In the genomic region with DNA sequence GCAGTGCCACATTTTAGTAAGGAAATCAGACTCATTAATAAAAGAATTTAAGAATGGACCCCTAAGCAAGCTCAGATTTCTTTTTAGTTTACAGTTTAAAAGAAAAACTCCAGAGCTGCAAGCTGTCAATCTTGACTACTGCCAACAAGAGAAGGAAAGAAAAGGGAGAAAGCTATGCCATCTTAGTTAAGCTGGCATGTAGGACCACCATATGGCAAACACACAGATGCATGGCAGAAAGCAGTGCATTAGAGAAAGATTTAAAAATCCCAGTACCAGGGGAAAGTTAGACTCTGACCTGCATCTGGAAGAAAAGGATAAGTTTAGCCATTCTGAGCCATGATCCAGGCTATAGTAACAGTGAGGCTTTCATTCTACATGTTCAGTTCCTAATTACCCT, we compare ENCODE assay signal across 18 mouse cellular contexts.
DNase-seq lines count a peak whose midpoint lies in the region; ATAC-seq and TF ChIP-seq lines count a peak whose summit lies in the region.
"Had no signal": no experiment of that assay in that cellular context is flagged by ENCODE, and none has a peak within 500 bp of the region (broad histone marks: within the 10 kb centered on the region; RNA-seq: fewer than 3 reads in every experiment).

No protein-coding gene starts in this region.

- peak; percentile 49 for DNase-seq in forebrain, embryonic 14.5 days (ENCODE audit: low spot score)
- DNase-seq in brain, embryonic 14.5 days (ENCODE audit: low read depth): peak; percentile 57
- peak; percentile 10 for DNase-seq in brain, embryonic 18.5 days (ENCODE audit: low read depth, low spot score)
- peak; percentile 32 for DNase-seq in forebrain, postnatal 0 days
- no peak for DNase-seq in kidney, postnatal 25 days
- no peak for DNase-seq in heart, adult 9 months (ENCODE audit: low spot score in 2 of 2)
- DNase-seq: adrenal gland, adult 2 months; adrenal gland, postnatal 10 days; adrenal gland, postnatal 25 days; cerebellum, adult 11 months; cerebellum, adult 18-20 months; cerebellum, adult 8-10 months; cerebellum, adult 9-11 months; cerebellum, postnatal 14 days; cerebellum, postnatal 36 days had no signal

- H3K27ac ChIP-seq in forebrain, embryonic 14.5 days (ENCODE audit: low read depth, low read length): no peak overlapping the region
- no peak overlapping the region for H3K27ac ChIP-seq in forebrain, embryonic 12.5 days
- H3K27ac ChIP-seq in forebrain, postnatal 0 days (ENCODE audit: low read depth, low read length): no peak overlapping the region
- H3K27ac ChIP-seq: embryonic facial prominence, embryonic 10.5 days; embryonic facial prominence, embryonic 12.5 days had no signal

- H3K27me3 ChIP-seq in forebrain, embryonic 14.5 days (replicated peaks; ENCODE audit: control insufficient read depth, insufficient read depth, low read length): no peaks in the 10 kb centered on the region
- no peaks in the 10 kb centered on the region for H3K27me3 ChIP-seq in forebrain, embryonic 12.5 days
- no peaks in the 10 kb centered on the region for H3K27me3 ChIP-seq in forebrain, postnatal 0 days (ENCODE audit: insufficient read depth, low read length)
- H3K27me3 ChIP-seq: embryonic facial prominence, embryonic 12.5 days had no signal

- no peak overlapping the region for H3K4me3 ChIP-seq in forebrain, embryonic 14.5 days (ENCODE audit: low read depth, low read length)
- H3K4me3 ChIP-seq in forebrain, embryonic 12.5 days (replicated peaks): no peak overlapping the region
- H3K4me3 ChIP-seq in forebrain, postnatal 0 days (ENCODE audit: low read depth, low read length): no peak overlapping the region
- H3K4me3 ChIP-seq: embryonic facial prominence, embryonic 10.5 days; embryonic facial prominence, embryonic 12.5 days had no signal

- TF ChIP-seq POLR2A in brain, embryonic 14.5 days (IDR thresholded peaks at IDR 0.05; ENCODE audit: borderline replicate concordance, extremely low read depth, insufficient read depth, insufficient read length, poor library complexity, severe bottlenecking): no peak

- H3K9me3 ChIP-seq in forebrain, embryonic 14.5 days (replicated peaks; ENCODE audit: control insufficient read depth, low read length): 0 out of 2 replicates have a peak, but pooled peaks cover 11% of the 10 kb centered on the region
- no peaks in the 10 kb centered on the region for H3K9me3 ChIP-seq in forebrain, embryonic 12.5 days
- no peaks in the 10 kb centered on the region for H3K9me3 ChIP-seq in forebrain, postnatal 0 days (ENCODE audit: low read length)

- no peak for TF ChIP-seq CTCF in brain, embryonic 14.5 days (IDR thresholded peaks at IDR 0.05; ENCODE audit: borderline replicate concordance, extremely low read depth, insufficient read depth, insufficient read length)
- no peak for TF ChIP-seq CTCF in forebrain, postnatal 0 days (IDR thresholded peaks at IDR 0.05; ENCODE audit: low read depth)

- no peak overlapping the region for H3K9ac ChIP-seq in forebrain, embryonic 14.5 days (ENCODE audit: low read length)
- H3K9ac ChIP-seq in forebrain, embryonic 12.5 days: no peak overlapping the region
- H3K9ac ChIP-seq in forebrain, postnatal 0 days: no peak overlapping the region
- H3K9ac ChIP-seq: embryonic facial prominence, embryonic 12.5 days had no signal

- no peak for ATAC-seq in forebrain, embryonic 14.5 days
- ATAC-seq in forebrain, embryonic 12.5 days (ENCODE audit: low FRiP score): no peak
- ATAC-seq in forebrain, postnatal 0 days: no peak

- H3K4me1 ChIP-seq in forebrain, embryonic 14.5 days (ENCODE audit: control insufficient read depth, insufficient read depth, low read length): no peaks in the 10 kb centered on the region
- H3K4me1 ChIP-seq in forebrain, embryonic 12.5 days: no peaks in the 10 kb centered on the region
- no peaks in the 10 kb centered on the region for H3K4me1 ChIP-seq in forebrain, postnatal 0 days (ENCODE audit: insufficient read depth)
- H3K4me1 ChIP-seq: embryonic facial prominence, embryonic 10.5 days; embryonic facial prominence, embryonic 12.5 days had no signal

- no peak overlapping the region for H3K4me2 ChIP-seq in forebrain, embryonic 14.5 days (ENCODE audit: low read length)
- H3K4me2 ChIP-seq in forebrain, embryonic 12.5 days: no peak overlapping the region
- no peak overlapping the region for H3K4me2 ChIP-seq in forebrain, postnatal 0 days (ENCODE audit: low read depth)
- H3K4me2 ChIP-seq: embryonic facial prominence, embryonic 12.5 days had no signal

- no peaks in the 10 kb centered on the region for H3K36me3 ChIP-seq in forebrain, embryonic 14.5 days (ENCODE audit: control insufficient read depth, insufficient read depth, low read length)
- no peaks in the 10 kb centered on the region for H3K36me3 ChIP-seq in forebrain, embryonic 12.5 days (replicated peaks)
- H3K36me3 ChIP-seq in forebrain, postnatal 0 days (ENCODE audit: insufficient read depth): no peaks in the 10 kb centered on the region
- H3K36me3 ChIP-seq: embryonic facial prominence, embryonic 10.5 days; embryonic facial prominence, embryonic 12.5 days had no signal

Comparison
In these comparisons a context has a peak if more than half of its experiments do, and no peak if none do; other contexts are left out.
1. DNase-seq: peak in forebrain, embryonic 14.5 days (single experiment), brain, embryonic 14.5 days (single experiment), brain, embryonic 18.5 days (single experiment) and forebrain, postnatal 0 days (single experiment); none in kidney, postnatal 25 days (0 of 2) and heart, adult 9 months (0 of 2).